Mouse (Mus musculus): ENCODE results near the gene Camk1. TPM values are rescaled to one million over a fixed set of nuclear protein-coding genes. Genes with fewer than 3 reads are reported as not detected.
"Not testable (repeated sequence)": the region's sequence is repeated elsewhere in the genome, so short reads cannot be mapped to it uniquely, and the experiment has no call there.

Gene Camk1
- polyA plus RNA-seq, 1 experiment from 2014 or later, result 72.5 TPM

DNA sequence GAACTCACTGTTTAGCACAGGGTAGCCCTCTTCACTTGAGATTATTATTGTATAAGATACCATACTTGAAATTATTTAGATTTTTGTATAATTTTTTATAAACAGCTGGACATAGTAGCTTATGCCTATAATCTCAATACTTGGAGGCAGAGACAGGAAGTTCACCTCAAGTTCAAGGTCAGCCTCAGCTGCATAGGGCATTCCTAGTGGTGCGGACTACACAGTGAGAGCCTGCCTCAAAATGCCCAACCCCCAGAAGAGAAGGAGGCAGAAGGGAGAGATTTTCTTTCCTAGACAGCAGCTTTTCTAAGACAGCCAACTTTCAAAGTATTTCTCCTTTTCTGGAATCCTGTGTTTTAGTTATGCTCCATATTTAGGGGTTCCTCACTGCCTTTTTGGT is 7.4 kb upstream of the Camk1 start:
- H3K9me3 ChIP-seq (replicated peaks), result no peaks in the 10 kb centered on the region
- no peak for ATAC-seq (ENCODE audit: low FRiP score)
- no peak overlapping the region for H3K4me2 ChIP-seq (replicated peaks)
- no peaks in the 10 kb centered on the region for H3K36me3 ChIP-seq
- no peaks in the 10 kb centered on the region for H3K4me1 ChIP-seq
- WGBS, result 79% methylated on average over 1 of the region's 1 CpGs
- no peak overlapping the region for H3K4me3 ChIP-seq
- H3K27ac ChIP-seq, result no peak overlapping the region
- H3K27me3 ChIP-seq, result no peaks in the 10 kb centered on the region
- H3K9ac ChIP-seq, result no peak overlapping the region

DNA sequence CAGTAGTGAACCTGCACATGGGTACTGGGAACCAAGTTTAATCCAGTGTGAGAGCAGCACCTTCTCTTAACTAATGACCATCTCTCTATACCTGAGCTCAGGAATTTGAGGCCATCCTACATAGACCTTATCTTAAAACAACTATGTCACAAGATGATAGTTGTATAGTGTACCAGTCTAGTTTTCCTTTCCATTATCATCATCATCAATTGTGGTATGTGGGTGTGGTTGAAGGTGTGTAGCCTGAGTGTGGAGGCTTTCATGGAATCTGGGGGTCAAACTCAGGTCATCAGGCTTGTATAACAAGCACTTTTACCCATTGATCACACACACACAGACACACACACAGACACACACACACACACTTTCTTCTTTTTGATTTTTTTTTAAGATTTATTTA is 6.8 kb upstream of the Camk1 start:
- H3K27ac ChIP-seq, result no peak overlapping the region
- H3K4me2 ChIP-seq (replicated peaks), result no peak overlapping the region
- no peak for ATAC-seq (ENCODE audit: low FRiP score)

DNA sequence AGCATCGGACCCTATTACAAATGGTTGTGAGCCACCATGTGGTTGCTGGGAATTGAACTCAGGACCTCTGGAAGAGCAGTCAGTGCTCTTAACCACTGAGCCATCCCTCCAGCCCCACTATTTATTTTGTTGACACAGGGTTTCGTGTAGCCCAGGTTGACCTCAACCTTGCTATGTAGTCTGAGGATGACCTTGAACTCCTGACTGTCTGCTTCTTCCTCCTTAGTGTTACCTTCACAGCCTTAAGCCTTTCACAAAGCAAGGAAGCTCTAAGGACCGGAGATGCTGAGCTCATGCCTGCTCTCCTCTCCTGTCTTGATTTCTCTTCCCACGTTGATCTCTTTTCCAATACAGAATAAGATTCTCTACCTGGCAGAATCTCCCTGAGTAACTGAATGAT is 3.1 kb upstream of the Camk1 start:
- H3K9me3 ChIP-seq (replicated peaks), result no peaks in the 10 kb centered on the region
- no peak overlapping the region for H3K4me2 ChIP-seq (replicated peaks)
- ATAC-seq (ENCODE audit: low FRiP score), result no peak
- no peak overlapping the region for H3K4me3 ChIP-seq
- H3K27me3 ChIP-seq, result no peaks in the 10 kb centered on the region
- peaks cover 20% of the 10 kb centered on the region for H3K4me1 ChIP-seq
- WGBS, result 84% methylated on average over 4 of the region's 4 CpGs
- H3K9ac ChIP-seq, result no peak overlapping the region
- H3K36me3 ChIP-seq, result no peaks in the 10 kb centered on the region
- H3K27ac ChIP-seq, result no peak overlapping the region

More for the DNA sequence above, 6.8 kb upstream of the Camk1 start:
- Histone ChIP-seq H3K9me3 (replicated peaks) (no peaks in the 10 kb centered on the region), H3K4me3 (no peak overlapping the region), H3K36me3 (no peaks in the 10 kb centered on the region), H3K4me1 (no peaks in the 10 kb centered on the region), H3K9ac (no peak overlapping the region), H3K27me3 (no peaks in the 10 kb centered on the region)

DNA sequence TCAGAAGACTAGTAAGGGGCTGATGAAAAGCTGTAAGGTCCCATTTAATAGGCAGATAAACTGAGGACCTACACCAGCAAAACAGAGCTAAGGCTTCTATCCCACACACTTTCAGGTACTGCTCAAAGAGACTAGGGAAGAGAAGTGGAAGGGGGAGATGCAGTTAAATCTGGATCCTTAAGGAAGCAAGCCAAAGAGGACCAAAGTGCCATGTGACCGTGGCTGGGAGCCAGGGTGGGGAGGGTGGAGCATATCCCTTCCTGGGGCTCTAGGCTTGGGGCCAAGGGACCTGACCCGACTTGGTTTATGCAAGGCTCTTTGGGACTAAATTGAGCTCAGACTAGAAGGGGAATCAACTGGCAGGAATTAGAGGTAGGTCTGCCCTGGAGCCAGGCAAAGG is 537 bp upstream of the Camk1 start:
- no peaks in the 10 kb centered on the region for H3K27me3 ChIP-seq
- 54% methylated on average over 2 of the region's 2 CpGs for WGBS
- H3K9ac ChIP-seq, result no peak overlapping the region
- no peaks in the 10 kb centered on the region for H3K9me3 ChIP-seq (replicated peaks)
- H3K36me3 ChIP-seq, result peaks cover 11% of the 10 kb centered on the region
- H3K4me3 ChIP-seq, result no peak overlapping the region
- no peak overlapping the region for H3K27ac ChIP-seq
- ATAC-seq (ENCODE audit: low FRiP score), result peak; percentile 32
- H3K4me1 ChIP-seq, result peaks cover 25% of the 10 kb centered on the region
- H3K4me2 ChIP-seq (replicated peaks), result peak overlapping the region; percentile 73

DNA sequence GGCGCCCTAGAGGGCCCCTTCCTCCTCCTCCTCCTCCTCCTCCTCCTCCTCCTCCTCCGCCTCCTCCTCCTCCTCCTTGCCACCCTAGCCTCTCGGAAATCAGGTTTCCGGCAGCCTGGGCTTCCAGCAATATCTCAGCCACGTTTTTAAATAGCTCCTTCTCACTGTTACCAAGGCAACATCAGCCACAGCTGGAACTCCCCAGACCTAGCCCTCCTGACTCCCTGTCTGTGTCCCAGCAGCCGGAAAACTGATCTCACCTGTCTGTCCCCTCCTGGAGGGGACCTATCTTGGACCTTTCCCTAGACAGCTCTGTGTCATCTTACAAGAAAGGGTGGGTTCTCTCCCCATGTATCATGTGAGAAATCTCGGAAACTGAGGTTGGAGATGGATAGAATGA is 1.5 kb downstream of the Camk1 start:
- 52% methylated on average over 4 of the region's 7 CpGs for WGBS
- Histone ChIP-seq H3K36me3 (peaks cover 18% of the 10 kb centered on the region), H3K9ac (no peak overlapping the region), H3K27ac (no peak overlapping the region), H3K4me1 (peaks cover 25% of the 10 kb centered on the region), H3K4me3 (peak overlapping the region; percentile 52; the same call in 1 of the 2 replicates), H3K4me2 (replicated peaks) (peak overlapping the region; percentile 73), H3K9me3 (replicated peaks) (no peaks in the 10 kb centered on the region), H3K27me3 (no peaks in the 10 kb centered on the region)
- no peak for ATAC-seq (ENCODE audit: low FRiP score)

DNA sequence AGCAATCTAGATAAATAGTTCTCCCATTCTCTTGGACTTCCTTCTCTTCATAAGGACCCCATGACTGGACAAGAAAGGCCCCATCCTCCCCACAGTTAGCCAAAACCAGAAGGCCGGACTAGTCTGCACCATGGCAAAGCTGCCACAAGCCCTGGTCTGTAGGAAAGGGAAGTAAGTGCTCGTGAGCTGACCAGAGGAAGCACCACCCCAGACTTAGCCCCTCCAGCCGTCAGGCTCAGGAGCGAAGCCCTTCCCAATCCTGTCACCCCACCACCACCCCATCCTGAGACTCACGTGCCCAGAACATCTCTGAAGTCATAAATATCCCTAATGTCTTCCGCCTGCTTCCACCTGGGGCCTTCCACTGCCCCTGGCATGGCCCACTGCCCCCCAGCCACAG is 2.2 kb downstream of the Camk1 start:
- H3K4me2 ChIP-seq (replicated peaks), result no peak overlapping the region; the same call in 1 of the 2 replicates
- no peak for ATAC-seq (ENCODE audit: low FRiP score)
- H3K4me1 ChIP-seq, result peaks cover 25% of the 10 kb centered on the region
- H3K27me3 ChIP-seq, result no peaks in the 10 kb centered on the region
- no peak overlapping the region for H3K9ac ChIP-seq
- no peak overlapping the region for H3K27ac ChIP-seq
- H3K36me3 ChIP-seq, result peaks cover 18% of the 10 kb centered on the region
- WGBS, result 87% methylated on average over 6 of the region's 6 CpGs
- H3K4me3 ChIP-seq, result no peak overlapping the region
- H3K9me3 ChIP-seq (replicated peaks), result no peaks in the 10 kb centered on the region

DNA sequence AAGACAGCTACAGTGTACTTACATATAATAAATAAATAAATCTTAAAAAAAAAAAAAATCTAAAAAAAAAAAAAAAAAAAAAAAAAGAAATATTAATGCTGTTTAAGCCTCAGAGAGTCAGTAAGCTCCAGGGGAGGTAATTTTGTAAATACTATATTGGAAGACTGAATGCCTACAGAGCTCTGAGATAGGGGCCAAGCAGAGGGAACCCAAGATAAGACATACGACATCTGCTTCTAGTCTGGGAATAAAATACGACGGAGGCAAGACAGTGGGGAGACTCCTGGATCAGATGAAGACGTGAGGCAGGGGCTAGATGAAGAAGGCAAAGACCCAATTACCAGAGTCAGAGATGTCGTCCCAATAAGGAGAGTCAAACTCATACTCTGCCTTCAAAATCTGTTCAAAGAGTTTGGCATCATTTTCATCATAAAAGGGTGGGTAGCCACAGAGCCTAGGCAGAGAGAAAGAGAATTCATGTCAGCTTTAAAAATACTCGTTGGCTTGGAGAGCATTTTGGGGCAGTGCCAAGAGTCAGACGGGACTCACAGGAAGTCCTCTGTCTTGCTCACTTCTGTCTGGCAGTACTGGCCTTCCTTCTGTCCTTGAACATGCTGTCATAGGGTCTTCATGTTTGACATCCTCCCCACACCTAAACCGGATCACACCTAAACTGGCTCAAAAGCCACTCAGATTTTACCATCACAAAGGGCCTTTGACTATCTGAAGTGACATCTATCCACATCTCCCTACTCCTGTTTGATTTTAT is 6.7 kb downstream of the Camk1 start:
- Histone ChIP-seq H3K4me3 (no peak overlapping the region), H3K4me1 (peaks cover 8% of the 10 kb centered on the region), H3K9ac (no peak overlapping the region), H3K36me3 (peaks cover 58% of the 10 kb centered on the region), H3K27me3 (no peaks in the 10 kb centered on the region), H3K4me2 (replicated peaks) (no peak overlapping the region), H3K9me3 (replicated peaks) (no peaks in the 10 kb centered on the region), H3K27ac (no peak overlapping the region)
- WGBS, result 79% methylated on average over 8 of the region's 8 CpGs
- ATAC-seq (ENCODE audit: low FRiP score), result no peak

DNA sequence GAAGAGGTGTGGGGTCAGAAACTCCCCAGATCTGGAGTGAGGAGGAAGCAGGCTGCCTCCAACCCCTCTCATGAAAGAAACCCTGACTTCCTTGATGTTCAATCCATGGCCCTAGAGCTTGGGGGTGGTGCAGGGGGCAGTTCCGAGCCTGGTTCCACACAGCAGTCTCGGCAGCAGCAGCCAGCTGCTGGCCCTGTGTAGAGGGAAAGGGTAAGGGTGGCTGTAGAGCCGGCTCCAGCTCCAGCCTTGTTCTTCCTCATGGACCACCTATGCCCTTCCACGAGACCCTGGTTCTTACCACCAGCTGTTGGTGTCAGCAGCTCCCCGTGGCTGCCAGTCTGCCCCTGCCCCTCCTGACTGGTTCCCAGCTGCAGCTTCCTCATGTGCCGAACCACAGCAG is 9.6 kb downstream of the Camk1 start:
- H3K36me3 ChIP-seq, result peaks cover 56% of the 10 kb centered on the region
- WGBS, result 84% methylated on average over 6 of the region's 6 CpGs
- H3K4me2 ChIP-seq (replicated peaks), result no peak overlapping the region

DNA sequence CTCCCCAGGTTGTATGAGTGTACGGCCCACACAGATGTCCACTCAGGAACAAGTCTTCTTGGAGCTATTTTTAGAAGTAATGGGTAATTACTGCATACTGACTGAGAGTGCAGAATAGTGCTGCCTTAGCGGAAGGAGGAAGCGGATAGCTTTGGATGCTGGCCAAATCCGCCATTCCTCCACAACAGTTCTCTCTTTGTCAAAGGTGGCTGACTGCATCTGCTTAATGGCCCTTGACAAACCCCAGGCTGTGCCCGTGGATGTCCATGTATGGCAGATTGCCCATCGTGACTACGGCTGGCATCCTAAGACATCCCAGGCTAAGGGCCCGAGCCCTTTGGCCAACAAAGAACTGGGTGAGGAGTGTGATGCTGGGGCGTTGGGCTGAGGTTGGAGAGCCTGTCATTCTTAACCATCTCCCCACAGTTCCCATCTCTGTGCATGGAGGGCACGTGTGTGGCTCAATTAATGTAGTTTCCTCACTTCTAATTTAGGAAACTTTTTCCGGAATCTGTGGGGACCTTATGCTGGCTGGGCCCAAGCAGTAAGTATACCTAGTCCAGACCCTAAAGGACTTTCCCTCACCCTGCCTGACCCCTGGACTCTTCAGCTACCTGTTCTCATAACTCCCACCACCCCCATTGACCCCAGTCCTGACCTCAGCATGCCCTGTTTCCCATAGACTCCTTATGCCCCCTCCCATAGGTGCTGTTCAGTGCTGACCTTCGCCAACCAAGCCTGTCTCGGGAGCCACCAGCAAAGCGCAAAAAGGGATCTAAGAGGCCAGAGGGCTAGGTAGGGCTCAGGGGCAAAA is 10.4 kb downstream of the Camk1 start:
- no peak overlapping the region for H3K4me3 ChIP-seq
- no peak overlapping the region for H3K4me2 ChIP-seq (replicated peaks)
- 77% methylated on average over 14 of the region's 14 CpGs for WGBS
- no peaks in the 10 kb centered on the region for H3K27me3 ChIP-seq
- H3K9ac ChIP-seq, result no peak overlapping the region
- no peaks in the 10 kb centered on the region for H3K9me3 ChIP-seq (replicated peaks)
- H3K27ac ChIP-seq, result 0 out of 2 replicates have a peak overlapping the region, but pooled peaks have one; percentile 42
- peaks cover 3% of the 10 kb centered on the region; the same call in 1 of the 2 replicates for H3K4me1 ChIP-seq
- peaks cover 56% of the 10 kb centered on the region for H3K36me3 ChIP-seq
- peak; percentile 87 for ATAC-seq (ENCODE audit: low FRiP score)

More for the DNA sequence above, 9.6 kb downstream of the Camk1 start:
- H3K9me3 ChIP-seq (replicated peaks), result no peaks in the 10 kb centered on the region
- H3K4me3 ChIP-seq, result no peak overlapping the region
- H3K9ac ChIP-seq, result no peak overlapping the region
- no peak overlapping the region for H3K27ac ChIP-seq
- H3K4me1 ChIP-seq, result peaks cover 3% of the 10 kb centered on the region; the same call in 1 of the 2 replicates
- ATAC-seq (ENCODE audit: low FRiP score), result no peak
- no peaks in the 10 kb centered on the region for H3K27me3 ChIP-seq

DNA sequence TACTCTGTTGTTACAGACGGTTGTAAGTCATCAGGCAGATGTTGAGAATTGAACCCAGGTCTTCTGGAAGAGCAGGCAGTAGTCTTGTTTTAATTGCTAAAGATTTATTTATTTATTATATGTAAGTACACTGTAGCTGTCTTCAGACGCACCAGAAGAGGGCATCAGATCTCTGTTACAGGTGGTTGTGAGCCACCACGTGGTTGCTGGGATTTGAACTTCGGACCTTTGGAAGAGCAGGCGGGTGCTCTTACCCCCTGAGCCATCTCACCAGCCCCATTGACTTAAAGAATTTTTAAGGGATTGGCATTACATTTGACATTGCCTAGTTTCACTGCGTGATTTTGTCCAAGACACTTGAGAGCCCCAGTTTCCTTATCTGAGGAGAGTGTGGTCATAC is 11.1 kb downstream of the Camk1 start:
- not testable (repeated sequence) for H3K4me2 ChIP-seq (replicated peaks); H3K4me1 ChIP-seq; H3K9me3 ChIP-seq (replicated peaks); H3K4me3 ChIP-seq; ATAC-seq (ENCODE audit: low FRiP score); H3K9ac ChIP-seq; H3K27me3 ChIP-seq
- Histone ChIP-seq H3K36me3 (peaks cover 52% of the 10 kb centered on the region), H3K27ac (0 out of 2 replicates have a peak overlapping the region, but pooled peaks have one; percentile 42)
- 80% methylated on average over 6 of the region's 6 CpGs for WGBS

DNA sequence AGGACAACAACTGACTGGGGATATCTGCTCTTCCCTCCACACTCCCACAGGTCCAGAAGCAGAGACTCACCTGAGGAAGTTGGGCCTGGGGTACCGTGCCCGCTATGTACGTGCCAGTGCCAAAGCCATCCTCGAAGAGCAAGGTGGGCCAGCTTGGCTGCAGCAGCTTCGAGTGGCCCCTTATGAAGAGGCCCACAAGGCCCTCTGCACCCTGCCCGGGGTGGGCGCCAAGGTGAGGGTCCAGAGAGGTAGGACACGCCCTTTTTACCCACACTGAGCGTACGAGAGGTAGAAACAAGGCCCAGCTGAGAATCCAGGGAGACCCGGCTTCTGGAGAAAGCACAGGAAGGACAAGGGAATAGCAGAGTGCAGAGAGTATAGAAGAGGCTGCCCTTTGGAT is 12.1 kb downstream of the Camk1 start:
- no peaks in the 10 kb centered on the region for H3K9me3 ChIP-seq (replicated peaks)
- ATAC-seq (ENCODE audit: low FRiP score), result no peak
- no peaks in the 10 kb centered on the region for H3K27me3 ChIP-seq
- no peak overlapping the region for H3K27ac ChIP-seq
- peaks cover 49% of the 10 kb centered on the region for H3K36me3 ChIP-seq
- no peak overlapping the region for H3K9ac ChIP-seq
- peaks cover 11% of the 10 kb centered on the region for H3K4me1 ChIP-seq
- H3K4me3 ChIP-seq, result no peak overlapping the region
- 91% methylated on average over 11 of the region's 11 CpGs for WGBS
- H3K4me2 ChIP-seq (replicated peaks), result no peak overlapping the region

DNA sequence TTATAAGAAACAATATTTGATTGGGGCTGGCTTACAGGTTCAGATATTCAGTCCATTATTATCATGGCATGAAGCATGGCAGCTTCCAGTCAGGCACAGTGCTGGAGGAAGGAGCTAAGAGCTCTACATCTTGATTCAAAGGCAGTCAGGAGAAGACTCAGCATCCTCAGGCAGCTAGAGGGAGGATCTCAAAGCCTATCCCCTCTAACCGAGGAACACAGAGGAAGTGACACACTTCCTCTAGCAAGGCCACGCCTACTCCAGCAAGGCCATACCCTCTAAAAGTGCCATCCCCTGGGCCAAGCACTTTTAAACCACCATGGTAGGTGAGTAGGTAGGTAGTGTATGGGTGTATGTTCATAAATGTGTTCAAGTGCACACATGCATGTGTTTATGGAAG is 13.2 kb downstream of the Camk1 start:
- no peak overlapping the region for H3K4me3 ChIP-seq
- ATAC-seq (ENCODE audit: low FRiP score), result no peak
- 72% methylated on average over 2 of the region's 2 CpGs for WGBS
- peaks cover 18% of the 10 kb centered on the region for H3K4me1 ChIP-seq
- no peak overlapping the region for H3K9ac ChIP-seq
- no peak overlapping the region for H3K27ac ChIP-seq
- H3K36me3 ChIP-seq, result peaks cover 39% of the 10 kb centered on the region
- H3K9me3 ChIP-seq (replicated peaks), result no peaks in the 10 kb centered on the region
- H3K4me2 ChIP-seq (replicated peaks), result no peak overlapping the region
- no peaks in the 10 kb centered on the region for H3K27me3 ChIP-seq

All from hindbrain, embryonic 12.5 days (tissue).